Mouse (Mus musculus) adrenal gland, adult 18-20 months (tissue): ENCODE measurements at regions not wholly inside any gene's neighbourhood (a gene's known extent, or its start where the extent isn't known, plus 50 kb on each side); places are given as distances from the start of the nearest gene placed in this dataset.

Experiments used
- DNase-seq, 2 experiments: peaks; one replicate each; pipeline ENCODE4 v3.0.0; 2021 to 2022; ENCODE audit warnings: low spot score in 2 of 2

GRCm38 (mm10) chr3:149626186-149626585, 635.8 kb upstream of the Adgrl2 start:
- no peak for DNase-seq

GRCm38 (mm10) chr3:149625497-149625896, 635.1 kb upstream of the Adgrl2 start:
- no peak for DNase-seq

GRCm38 (mm10) chr3:149625066-149625465, 634.7 kb upstream of the Adgrl2 start:
- no peak for DNase-seq

GRCm38 (mm10) chr3:149623851-149624532, 633.6 kb upstream of the Adgrl2 start:
- no peak for DNase-seq

GRCm38 (mm10) chr3:149603865-149604264, 613.5 kb upstream of the Adgrl2 start:
- DNase-seq, result no peak

- DNase-seq, result no peak
These were observed 610.9 kb upstream of the Adgrl2 start for GRCm38 (mm10) chr3:149601276-149601675.

- peak in 1 of 2 experiments; percentile 22 for DNase-seq
These were observed 604.1 kb upstream of the Adgrl2 start for GRCm38 (mm10) chr3:149594470-149594869.

GRCm38 (mm10) chr3:149585769-149586168, 595.4 kb upstream of the Adgrl2 start:
- no peak for DNase-seq

GRCm38 (mm10) chr3:149581141-149581540, 590.8 kb upstream of the Adgrl2 start:
- DNase-seq, result no peak

- no peak for DNase-seq
These were observed 585.3 kb upstream of the Adgrl2 start for GRCm38 (mm10) chr3:149575678-149576077.

- no peak for DNase-seq
These were observed 576.5 kb upstream of the Adgrl2 start for GRCm38 (mm10) chr3:149566853-149567252.

GRCm38 (mm10) chr3:149550231-149550951, 560.0 kb upstream of the Adgrl2 start:
- no peak for DNase-seq

GRCm38 (mm10) chr3:149547045-149547444, 556.7 kb upstream of the Adgrl2 start:
- peak in 1 of 2 experiments; percentile 22 for DNase-seq

- no peak for DNase-seq
These were observed 555.9 kb upstream of the Adgrl2 start for GRCm38 (mm10) chr3:149546256-149546655.

GRCm38 (mm10) chr3:149534183-149534582, 543.8 kb upstream of the Adgrl2 start:
- DNase-seq, result no peak

GRCm38 (mm10) chr3:149530026-149530607, 539.8 kb upstream of the Adgrl2 start:
- DNase-seq, result no peak

- no peak for DNase-seq
These were observed 536.2 kb upstream of the Adgrl2 start for GRCm38 (mm10) chr3:149526509-149526908.

GRCm38 (mm10) chr3:149519575-149519929, 529.2 kb upstream of the Adgrl2 start:
- no peak for DNase-seq

- DNase-seq, result no peak
These were observed 528.7 kb upstream of the Adgrl2 start for GRCm38 (mm10) chr3:149518928-149519574.

- no peak for DNase-seq
These were observed 527.2 kb upstream of the Adgrl2 start for GRCm38 (mm10) chr3:149517537-149517936.

GRCm38 (mm10) chr3:149509178-149509577, 518.8 kb upstream of the Adgrl2 start:
- DNase-seq, result no peak

- DNase-seq, result no peak
These were observed 518.3 kb upstream of the Adgrl2 start for GRCm38 (mm10) chr3:149508671-149509070.
